Mouse (Mus musculus) olfactory bulb, adult 2 months (tissue): ENCODE results near the gene Bin2.

ENCODE experiments used
- CTCF ChIP-seq: fragments of 200-500 bp; IDR thresholded peaks from 2 replicates; pipeline ENCODE4 v1.5.1; 2012; ENCODE audit warnings: low read depth, mild to moderate bottlenecking, low read length, moderate library complexity; ENCODE audit not compliant: insufficient read depth
- POLR2A ChIP-seq: fragments of 200-500 bp; IDR thresholded peaks from 2 replicates; pipeline ENCODE4 v1.6.1; 2012; ENCODE audit warnings: mild to moderate bottlenecking, low read depth, low read length, moderate library complexity; ENCODE audit not compliant: insufficient read depth

GRCm38 (mm10) chr15:100700424-100700823 is 31.1 kb upstream of the Bin2 start:
- no peak for TF ChIP-seq POLR2A
- TF ChIP-seq CTCF, result no peak
